Mouse (Mus musculus): Measurements from ENCODE around the gene Igsf21. TPM values are rescaled to one million over a fixed set of nuclear protein-coding genes. Genes with fewer than 3 reads are reported as not detected.
A peak's percentile ranks its signal among the peaks of the same experiment; 100 is the strongest.

Gene Igsf21
- polyA plus RNA-seq, 1 experiment from 2014 or later, result 30.0 TPM

DNA sequence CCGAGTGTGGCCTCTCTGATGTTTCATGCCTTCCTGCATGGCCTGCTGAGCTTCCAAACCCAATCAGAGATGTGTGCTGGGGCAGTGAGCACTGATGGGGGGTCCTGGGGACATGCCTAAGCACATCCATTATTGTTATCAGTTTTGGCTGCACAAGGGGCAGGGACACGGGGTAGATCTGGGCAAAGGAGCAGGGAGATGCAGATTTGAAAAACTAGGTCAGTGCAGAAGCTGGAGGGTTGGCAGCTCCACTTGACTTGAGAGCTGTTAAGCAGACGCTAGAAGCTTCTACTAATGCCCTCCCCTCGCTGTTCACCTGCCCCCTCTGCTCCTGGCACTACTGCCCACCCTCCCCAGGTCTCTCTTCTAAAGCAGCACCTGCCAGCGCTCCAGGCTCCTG, 20.5 kb upstream of the Igsf21 start:
- WGBS, result 85% methylated on average over 5 of the region's 5 CpGs
- ATAC-seq, result no peak
- Histone ChIP-seq H3K4me3 (ENCODE audit: low read depth, low read length) (no peak overlapping the region), H3K27ac (ENCODE audit: low read depth, low read length) (peak overlapping the region; percentile 23; the same call in 1 of the 2 replicates), H3K4me2 (ENCODE audit: low read length) (no peak overlapping the region), H3K9me3 (replicated peaks; ENCODE audit: control insufficient read depth, low read length) (no peaks in the 10 kb centered on the region), H3K9ac (ENCODE audit: low read length) (no peak overlapping the region), H3K36me3 (ENCODE audit: control insufficient read depth, insufficient read depth, low read length) (no peaks in the 10 kb centered on the region), H3K27me3 (replicated peaks; ENCODE audit: control insufficient read depth, insufficient read depth, low read length) (no peaks in the 10 kb centered on the region), H3K4me1 (ENCODE audit: control insufficient read depth, insufficient read depth, low read length) (peaks cover 9% of the 10 kb centered on the region)
- DNase-seq (ENCODE audit: low spot score), result no peak

DNA sequence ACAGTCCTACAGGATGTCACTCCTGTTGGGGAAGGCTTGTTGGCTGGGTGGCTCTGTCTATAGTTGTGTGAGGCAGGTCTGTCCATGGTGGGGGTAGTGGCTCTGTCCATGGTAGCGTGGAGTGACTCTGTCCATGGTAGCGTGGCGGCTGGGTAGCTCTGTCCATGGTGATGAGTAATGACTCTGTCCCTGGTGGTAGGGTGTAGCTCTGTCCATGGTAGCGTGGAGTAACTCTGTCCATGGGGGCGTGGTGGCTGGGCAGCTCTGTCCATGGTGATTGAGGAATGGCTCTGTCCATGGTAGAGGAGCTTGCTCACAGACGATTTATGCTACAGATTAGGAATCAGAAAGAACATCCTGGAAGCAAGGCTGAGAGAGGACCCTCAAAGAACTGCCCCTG, 12.4 kb upstream of the Igsf21 start:
- Histone ChIP-seq H3K27me3 (replicated peaks; ENCODE audit: control insufficient read depth, insufficient read depth, low read length) (no peaks in the 10 kb centered on the region), H3K9ac (ENCODE audit: low read length) (no peak overlapping the region), H3K4me1 (ENCODE audit: control insufficient read depth, insufficient read depth, low read length) (no peaks in the 10 kb centered on the region), H3K36me3 (ENCODE audit: control insufficient read depth, insufficient read depth, low read length) (no peaks in the 10 kb centered on the region), H3K9me3 (replicated peaks; ENCODE audit: control insufficient read depth, low read length) (no peaks in the 10 kb centered on the region), H3K27ac (ENCODE audit: low read depth, low read length) (no peak overlapping the region), H3K4me2 (ENCODE audit: low read length) (no peak overlapping the region), H3K4me3 (ENCODE audit: low read depth, low read length) (no peak overlapping the region)
- peak; percentile 42 for DNase-seq (ENCODE audit: low spot score)
- WGBS, result 8% methylated on average over 6 of the region's 6 CpGs
- no peak for ATAC-seq

DNA sequence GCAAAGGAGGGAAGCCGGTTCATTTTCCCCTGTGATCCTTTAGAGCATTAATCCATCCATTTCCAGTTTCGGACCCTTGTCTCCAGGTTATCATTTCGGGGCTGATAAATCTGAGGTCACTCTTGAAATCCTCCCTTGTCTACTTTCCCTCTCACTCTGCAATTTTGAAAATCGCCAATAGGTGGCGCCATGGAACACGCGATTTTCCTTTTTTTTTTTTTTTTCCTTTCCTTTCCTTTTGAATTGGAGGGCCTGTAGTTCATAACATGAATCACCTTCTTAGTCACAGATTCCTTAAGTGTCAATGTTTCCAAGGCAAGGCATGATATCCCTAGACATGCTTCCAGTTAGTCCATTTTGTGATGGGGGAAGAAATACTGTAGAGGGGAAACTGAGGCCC, 5.8 kb upstream of the Igsf21 start:
- H3K27me3 ChIP-seq (replicated peaks; ENCODE audit: control insufficient read depth, insufficient read depth, low read length), result peaks cover 7% of the 10 kb centered on the region; the same call in 1 of the 2 replicates
- DNase-seq (ENCODE audit: low spot score), result peak; percentile 53
- ATAC-seq, result no peak

DNA sequence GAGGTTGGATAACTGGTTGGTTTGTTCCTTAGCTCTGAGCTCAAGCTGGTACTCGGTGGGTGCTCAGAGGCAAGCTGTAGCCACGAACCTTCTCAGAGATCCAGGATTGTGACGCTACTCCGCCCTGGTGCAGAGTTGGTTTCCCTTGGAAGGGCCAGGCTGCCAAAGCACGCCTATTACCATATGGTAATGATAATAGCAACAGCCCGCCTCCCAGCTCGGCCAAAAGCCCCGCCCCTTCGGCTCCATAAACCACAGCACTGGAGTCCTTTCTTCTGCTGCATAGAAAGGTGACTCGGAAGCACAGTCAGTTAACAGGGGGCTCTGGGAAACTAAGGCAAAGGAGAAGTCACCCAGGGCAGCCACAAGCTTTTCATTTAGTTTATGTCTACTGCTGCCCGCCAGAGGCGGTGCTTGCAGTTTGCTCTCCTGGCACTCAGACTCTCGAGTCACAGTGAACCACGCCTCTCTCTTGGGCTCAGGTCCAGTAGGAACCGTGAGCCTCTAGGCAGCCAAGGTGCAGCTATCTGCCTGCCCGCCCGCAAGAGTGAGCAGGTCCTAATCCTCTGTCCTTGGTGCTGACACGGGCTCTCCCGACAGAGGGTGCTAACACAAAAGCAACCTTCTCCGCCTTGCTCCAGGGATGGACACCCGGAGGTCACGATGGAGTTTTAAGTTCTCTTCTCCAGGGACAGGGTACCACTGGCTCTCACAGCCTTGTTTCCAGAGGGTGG, 2.6 kb upstream of the Igsf21 start:
- H3K4me2 ChIP-seq (ENCODE audit: low read length), result peak overlapping the region; percentile 24; the same call in 1 of the 2 replicates
- H3K27ac ChIP-seq (ENCODE audit: low read depth, low read length), result no peak overlapping the region
- no peaks in the 10 kb centered on the region for H3K9me3 ChIP-seq (replicated peaks; ENCODE audit: control insufficient read depth, low read length)
- peaks cover 19% of the 10 kb centered on the region; the same call in 1 of the 2 replicates for H3K27me3 ChIP-seq (replicated peaks; ENCODE audit: control insufficient read depth, insufficient read depth, low read length)
- no peak overlapping the region for H3K9ac ChIP-seq (ENCODE audit: low read length)
- ATAC-seq (0 out of 2 replicates have a peak, but pooled peaks have one; percentile 19), DNase-seq (ENCODE audit: low spot score) (peak; percentile 78)
- H3K4me1 ChIP-seq (ENCODE audit: control insufficient read depth, insufficient read depth, low read length), result peaks cover 14% of the 10 kb centered on the region
- no peaks in the 10 kb centered on the region for H3K36me3 ChIP-seq (ENCODE audit: control insufficient read depth, insufficient read depth, low read length)
- H3K4me3 ChIP-seq (ENCODE audit: low read depth, low read length), result no peak overlapping the region
- 2% methylated on average over 22 of the region's 22 CpGs for WGBS

More for the DNA sequence above, 5.8 kb upstream of the Igsf21 start:
- Histone ChIP-seq H3K4me1 (ENCODE audit: control insufficient read depth, insufficient read depth, low read length) (no peaks in the 10 kb centered on the region; the same call in 1 of the 2 replicates), H3K4me2 (ENCODE audit: low read length) (no peak overlapping the region), H3K9ac (ENCODE audit: low read length) (no peak overlapping the region), H3K4me3 (ENCODE audit: low read depth, low read length) (no peak overlapping the region), H3K36me3 (ENCODE audit: control insufficient read depth, insufficient read depth, low read length) (no peaks in the 10 kb centered on the region), H3K27ac (ENCODE audit: low read depth, low read length) (no peak overlapping the region), H3K9me3 (replicated peaks; ENCODE audit: control insufficient read depth, low read length) (no peaks in the 10 kb centered on the region)
- 5% methylated on average over 7 of the region's 7 CpGs for WGBS

DNA sequence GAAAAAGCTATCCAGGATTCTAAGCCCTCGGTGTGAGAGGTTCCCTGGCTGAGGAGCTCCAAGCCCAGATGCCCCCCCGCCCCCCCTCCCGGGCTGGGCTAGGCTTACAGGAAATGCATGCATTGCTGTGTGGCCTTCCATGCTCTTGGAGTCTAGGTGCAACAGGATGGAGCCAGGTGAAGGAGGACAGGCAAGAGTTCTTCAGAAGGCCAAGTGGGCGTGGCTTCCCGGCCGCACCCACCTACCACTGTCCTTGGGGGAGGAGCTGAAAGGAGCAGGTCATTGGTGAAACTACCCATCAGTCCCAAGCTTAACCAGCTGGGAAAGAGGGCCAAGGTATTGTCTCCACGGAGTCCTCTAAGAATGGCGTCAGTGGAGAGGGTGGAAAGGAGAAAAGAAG, 1.8 kb upstream of the Igsf21 start:
- H3K9ac ChIP-seq (ENCODE audit: low read length), result no peak overlapping the region
- WGBS, result 4% methylated on average over 7 of the region's 8 CpGs
- H3K27ac ChIP-seq (ENCODE audit: low read depth, low read length), result no peak overlapping the region
- ATAC-seq (no peak), DNase-seq (ENCODE audit: low spot score) (no peak)
- peaks cover 25% of the 10 kb centered on the region for H3K27me3 ChIP-seq (replicated peaks; ENCODE audit: control insufficient read depth, insufficient read depth, low read length)
- peaks cover 17% of the 10 kb centered on the region for H3K4me1 ChIP-seq (ENCODE audit: control insufficient read depth, insufficient read depth, low read length)
- H3K4me3 ChIP-seq (ENCODE audit: low read depth, low read length), result no peak overlapping the region
- no peaks in the 10 kb centered on the region for H3K36me3 ChIP-seq (ENCODE audit: control insufficient read depth, insufficient read depth, low read length)
- no peaks in the 10 kb centered on the region for H3K9me3 ChIP-seq (replicated peaks; ENCODE audit: control insufficient read depth, low read length)
- H3K4me2 ChIP-seq (ENCODE audit: low read length), result no peak overlapping the region

DNA sequence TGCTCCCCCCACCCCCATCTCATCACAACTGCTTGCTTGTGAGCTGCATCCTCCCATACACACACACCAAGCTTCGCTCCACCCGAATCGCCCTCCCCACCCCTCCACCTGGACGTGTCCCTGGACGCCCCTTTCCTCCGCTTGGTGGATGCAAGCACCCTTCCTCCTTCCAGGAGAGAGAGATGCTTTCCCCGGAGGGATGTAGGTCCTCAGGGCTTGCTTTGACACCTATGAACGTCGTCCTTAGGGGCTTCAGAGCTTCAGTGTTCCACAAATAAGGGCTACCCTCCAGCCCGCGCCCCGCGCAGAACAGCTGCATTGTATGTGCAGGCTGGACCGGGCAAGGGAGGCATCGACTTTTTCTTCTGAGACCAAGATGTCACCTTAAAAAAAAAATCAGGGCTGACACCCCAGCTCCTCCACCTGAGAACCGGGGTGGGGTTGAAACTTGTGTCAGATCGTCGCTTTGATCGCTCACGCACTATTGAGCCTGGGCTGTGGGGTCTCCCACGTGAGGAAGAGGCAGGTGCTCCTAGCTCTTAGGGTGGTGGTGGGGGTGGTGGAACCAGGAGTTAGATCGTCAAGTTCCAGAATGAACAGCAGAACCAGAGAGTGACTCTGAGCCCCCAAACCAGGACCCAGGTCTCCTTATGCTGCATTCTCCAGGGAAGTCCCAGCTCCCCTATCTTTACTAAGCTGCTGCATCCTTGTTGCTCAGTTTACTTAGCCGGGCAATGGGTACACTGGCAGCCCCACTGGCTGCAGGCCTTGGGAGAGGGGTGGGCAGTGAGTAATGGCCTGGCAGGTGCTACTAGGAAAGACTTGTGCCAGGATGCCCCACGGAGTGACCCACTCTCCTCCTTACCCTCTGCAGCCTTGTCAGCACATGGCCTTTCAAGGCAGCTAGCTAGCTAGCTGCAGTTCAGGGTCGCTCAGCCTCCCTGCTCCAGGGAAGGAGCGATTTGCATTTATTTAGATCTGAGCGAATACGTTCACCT, 721 bp upstream of the Igsf21 start:
- peak overlapping the region; percentile 85 for H3K4me2 ChIP-seq (ENCODE audit: low read length)
- peak overlapping the region; percentile 78; the same call in 1 of the 2 replicates for H3K9ac ChIP-seq (ENCODE audit: low read length)
- H3K27ac ChIP-seq (ENCODE audit: low read depth, low read length), result no peak overlapping the region
- no peaks in the 10 kb centered on the region for H3K9me3 ChIP-seq (replicated peaks; ENCODE audit: control insufficient read depth, low read length)
- no peaks in the 10 kb centered on the region for H3K36me3 ChIP-seq (ENCODE audit: control insufficient read depth, insufficient read depth, low read length)
- ATAC-seq, result no peak; the same call in 1 of the 2 replicates
- peaks cover 17% of the 10 kb centered on the region for H3K4me1 ChIP-seq (ENCODE audit: control insufficient read depth, insufficient read depth, low read length)
- no peak for DNase-seq (ENCODE audit: low spot score)
- H3K4me3 ChIP-seq (ENCODE audit: low read depth, low read length), result peak overlapping the region; percentile 56
- WGBS, result 7% methylated on average over 28 of the region's 28 CpGs
- H3K27me3 ChIP-seq (replicated peaks; ENCODE audit: control insufficient read depth, insufficient read depth, low read length), result peaks cover 32% of the 10 kb centered on the region

DNA sequence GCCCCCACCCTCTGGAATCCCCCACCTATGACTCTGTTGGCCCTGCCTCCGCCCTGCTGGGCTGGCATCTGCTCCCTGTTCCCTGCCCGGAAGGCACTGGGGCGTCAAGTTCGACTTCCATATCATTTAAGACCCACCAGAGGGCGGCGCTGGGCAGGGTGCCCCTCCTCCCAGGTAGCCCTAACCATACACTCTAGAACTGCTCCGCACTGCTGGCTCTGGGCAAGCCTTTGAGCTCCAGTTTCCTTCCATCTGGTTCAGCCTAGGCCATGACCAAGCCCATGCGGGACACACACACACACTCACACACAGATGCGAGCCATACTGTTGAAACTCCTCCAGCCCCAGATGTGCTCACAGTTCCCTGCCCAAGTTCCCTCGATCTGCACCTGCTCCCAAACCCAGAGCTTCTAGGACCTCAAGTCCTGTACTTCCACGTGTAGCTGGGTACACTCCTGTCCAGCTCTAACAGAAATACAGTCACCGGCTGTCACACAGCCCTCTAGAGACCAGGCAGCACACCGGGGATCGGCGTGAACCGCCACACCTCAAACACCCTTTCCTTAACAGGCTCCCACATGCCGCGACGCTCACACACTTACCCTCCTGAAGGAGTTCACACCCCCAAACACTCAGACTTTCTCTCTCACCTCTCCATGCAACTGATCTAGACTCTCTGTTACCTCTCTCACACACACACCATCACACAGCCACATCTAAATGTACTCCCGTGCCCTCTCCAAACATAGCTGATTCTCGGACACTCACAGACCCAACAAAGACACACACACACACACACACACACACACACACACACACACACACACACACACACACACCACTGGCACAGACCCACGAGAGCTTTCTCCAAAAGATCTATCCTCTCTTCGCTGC, 1.1 kb downstream of the Igsf21 start:
- Histone ChIP-seq H3K9me3 (replicated peaks; ENCODE audit: control insufficient read depth, low read length) (no peaks in the 10 kb centered on the region), H3K4me1 (ENCODE audit: control insufficient read depth, insufficient read depth, low read length) (peaks cover 17% of the 10 kb centered on the region), H3K27me3 (replicated peaks; ENCODE audit: control insufficient read depth, insufficient read depth, low read length) (peaks cover 32% of the 10 kb centered on the region), H3K9ac (ENCODE audit: low read length) (peak overlapping the region; percentile 78), H3K4me3 (ENCODE audit: low read depth, low read length) (peak overlapping the region; percentile 56), H3K36me3 (ENCODE audit: control insufficient read depth, insufficient read depth, low read length) (no peaks in the 10 kb centered on the region), H3K27ac (ENCODE audit: low read depth, low read length) (0 out of 2 replicates have a peak overlapping the region, but pooled peaks have one; percentile 71), H3K4me2 (ENCODE audit: low read length) (peak overlapping the region; percentile 85)
- ATAC-seq (peak; percentile 27; the same call in 1 of the 2 replicates), DNase-seq (ENCODE audit: low spot score) (peak; percentile 72)
- 1% methylated on average over 23 of the region's 23 CpGs for WGBS

DNA sequence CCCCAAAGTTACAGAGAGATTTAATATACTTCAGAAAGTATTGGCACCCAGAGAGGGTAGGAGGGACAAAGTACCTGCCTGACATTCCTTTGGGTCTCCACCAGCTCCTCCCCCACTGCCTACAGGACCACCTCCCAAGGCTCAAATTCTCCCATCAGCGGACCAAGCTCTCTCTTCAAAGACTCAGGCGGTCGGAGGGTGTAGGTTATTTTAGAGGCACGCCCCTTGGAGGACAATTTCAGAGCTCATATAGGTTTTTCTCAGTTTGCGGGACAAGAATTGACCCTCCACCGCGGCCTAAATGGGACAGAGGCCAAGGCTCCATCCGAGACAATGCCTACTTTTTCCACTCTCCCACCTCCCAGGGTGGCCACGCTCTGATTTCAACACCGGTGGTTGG, 1.7 kb downstream of the Igsf21 start:
- Histone ChIP-seq H3K27me3 (replicated peaks; ENCODE audit: control insufficient read depth, insufficient read depth, low read length) (peaks cover 32% of the 10 kb centered on the region), H3K9me3 (replicated peaks; ENCODE audit: control insufficient read depth, low read length) (no peaks in the 10 kb centered on the region), H3K27ac (ENCODE audit: low read depth, low read length) (no peak overlapping the region), H3K4me2 (ENCODE audit: low read length) (peak overlapping the region; percentile 85), H3K36me3 (ENCODE audit: control insufficient read depth, insufficient read depth, low read length) (no peaks in the 10 kb centered on the region), H3K4me3 (ENCODE audit: low read depth, low read length) (peak overlapping the region; percentile 56), H3K4me1 (ENCODE audit: control insufficient read depth, insufficient read depth, low read length) (peaks cover 17% of the 10 kb centered on the region), H3K9ac (ENCODE audit: low read length) (no peak overlapping the region; the same call in 1 of the 2 replicates)
- WGBS, result 1% methylated on average over 10 of the region's 10 CpGs
- ATAC-seq (no peak), DNase-seq (ENCODE audit: low spot score) (no peak)
